Mouse (Mus musculus) telencephalon, adult 2 months (tissue): ENCODE measurements around the gene Acoxl.

ENCODE experiments used
- DNase-seq: peaks from one replicate; pipeline ENCODE4 v3.0.0-alpha.2; 2011; ENCODE audit warnings: low read depth, low spot score

Acoxl gene

DNA sequence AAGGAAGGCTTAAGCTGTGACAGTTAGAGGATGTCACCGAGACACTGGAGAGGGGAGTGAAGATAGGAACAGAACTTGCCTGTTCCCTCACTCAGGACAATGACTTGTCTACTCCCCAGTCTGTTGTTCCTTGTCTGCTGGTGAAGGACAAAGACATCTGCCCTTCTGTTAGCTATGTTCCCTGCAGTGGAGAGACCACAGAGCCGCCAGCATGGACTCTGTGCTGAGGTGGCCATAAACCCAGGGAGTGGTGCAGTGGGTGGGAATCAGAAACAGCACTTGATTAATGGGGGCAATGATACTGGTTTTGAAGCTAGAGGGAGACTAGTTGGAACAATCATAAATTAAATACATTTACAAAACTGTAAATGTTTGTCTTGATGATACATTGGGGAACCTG lies 191.3 kb downstream of the Acoxl start:
- no peak for DNase-seq

DNA sequence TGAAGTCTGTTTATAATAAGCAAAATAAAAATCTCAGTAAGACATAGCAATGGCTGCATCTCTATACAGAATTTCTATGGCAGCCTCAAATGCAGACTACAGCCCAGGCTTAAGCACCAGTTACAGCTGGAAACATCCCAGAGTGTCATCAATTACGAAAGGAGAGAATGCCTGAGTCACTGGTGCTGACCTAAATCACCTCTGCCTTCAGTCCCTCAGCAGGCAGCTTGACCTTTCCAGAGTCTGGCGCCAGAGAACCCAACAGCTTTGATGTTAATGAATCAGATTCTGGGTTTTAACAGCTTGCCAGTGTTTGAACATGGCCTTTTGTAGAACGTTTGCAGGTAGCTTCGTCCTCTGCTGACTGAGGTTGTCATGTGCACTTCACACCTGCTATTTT lies 193.4 kb downstream of the Acoxl start:
- DNase-seq = no peak

DNA sequence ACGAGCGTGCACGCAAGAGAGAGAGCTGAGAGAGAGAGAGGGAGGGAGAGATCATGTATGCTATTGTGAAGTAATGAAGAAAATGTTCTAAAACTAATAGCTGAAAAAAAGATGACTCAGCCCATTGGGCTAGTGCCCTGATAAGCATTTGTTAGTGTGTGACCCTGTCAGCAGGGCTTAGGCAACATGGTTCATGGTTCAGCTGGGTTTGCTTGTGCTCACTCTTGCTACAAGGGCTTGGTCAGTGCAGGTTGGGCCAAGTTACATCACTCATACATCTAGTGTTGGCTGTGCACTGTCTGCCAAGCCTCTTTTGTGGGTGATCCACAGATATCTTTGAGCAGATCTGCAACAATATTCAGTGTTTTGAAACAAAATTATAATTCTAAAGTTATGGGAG lies 194.8 kb downstream of the Acoxl start:
- DNase-seq = no peak

DNA sequence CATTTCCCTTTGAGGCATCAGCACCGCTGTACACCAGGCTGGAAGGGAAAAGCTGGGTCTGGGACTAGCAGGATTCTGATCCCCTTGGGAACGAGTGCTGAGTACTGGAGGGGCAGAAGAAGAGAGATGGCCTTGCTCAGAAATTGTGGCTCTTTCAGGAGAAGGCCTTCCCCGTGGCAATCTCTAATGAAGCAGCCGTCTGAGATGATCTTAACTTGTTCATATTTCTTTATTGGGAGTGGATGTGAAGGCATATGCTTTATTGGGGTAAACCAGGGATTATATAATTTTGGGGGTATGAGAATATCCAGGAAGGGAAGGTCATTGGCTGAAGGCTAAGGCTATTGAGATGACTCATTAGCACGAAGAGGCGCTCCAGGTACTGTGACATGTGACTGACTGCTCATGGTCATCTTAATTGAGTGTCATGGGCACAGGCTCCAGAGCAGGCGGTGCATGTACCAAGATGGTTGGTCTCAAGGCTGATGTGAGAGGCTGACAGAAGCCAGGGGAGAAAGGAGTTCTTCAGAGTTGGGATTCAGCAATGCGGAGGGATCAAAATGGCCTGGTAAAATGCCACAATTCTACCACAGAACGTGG lies 195.5 kb downstream of the Acoxl start:
- no peak for DNase-seq

- DNase-seq = peak; percentile 29
These were observed 199.7 kb downstream of the Acoxl start for GRCm38 (mm10) chr2:128038259-128038890.

DNA sequence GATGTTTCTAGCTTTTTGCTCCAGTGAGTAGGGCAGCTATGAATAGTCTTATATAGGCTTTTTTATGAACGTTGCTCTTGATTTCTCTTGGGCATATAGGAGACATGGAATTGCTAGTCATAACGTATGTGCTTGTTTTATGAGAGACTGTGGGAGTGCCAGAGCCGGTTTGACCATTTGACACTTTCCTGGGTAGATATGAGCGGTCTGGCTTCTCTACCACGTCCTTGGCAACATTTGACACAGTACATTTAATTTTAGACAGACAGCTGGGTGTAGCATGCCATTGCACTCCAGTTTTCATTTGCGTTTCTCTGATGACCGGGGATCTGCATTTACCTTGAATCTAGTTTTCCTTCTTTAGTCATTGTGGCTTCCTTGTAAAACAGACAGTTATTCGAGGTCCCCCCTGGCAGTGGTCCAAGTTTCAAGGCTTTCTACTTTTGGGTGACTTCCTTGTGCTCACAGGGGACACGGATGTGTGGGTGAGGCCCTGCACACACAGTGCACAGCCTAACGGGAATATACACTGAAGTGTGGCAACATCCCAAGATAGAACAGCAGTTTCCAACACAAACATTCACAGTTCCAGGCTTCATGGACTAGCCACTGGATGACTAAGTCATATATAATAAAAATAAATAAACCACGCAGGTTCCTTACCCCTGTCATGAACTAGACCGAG lies 202.5 kb downstream of the Acoxl start:
- DNase-seq = no peak

- no peak for DNase-seq
These were observed 207.8 kb downstream of the Acoxl start for GRCm38 (mm10) chr2:128046454-128046853.

DNA sequence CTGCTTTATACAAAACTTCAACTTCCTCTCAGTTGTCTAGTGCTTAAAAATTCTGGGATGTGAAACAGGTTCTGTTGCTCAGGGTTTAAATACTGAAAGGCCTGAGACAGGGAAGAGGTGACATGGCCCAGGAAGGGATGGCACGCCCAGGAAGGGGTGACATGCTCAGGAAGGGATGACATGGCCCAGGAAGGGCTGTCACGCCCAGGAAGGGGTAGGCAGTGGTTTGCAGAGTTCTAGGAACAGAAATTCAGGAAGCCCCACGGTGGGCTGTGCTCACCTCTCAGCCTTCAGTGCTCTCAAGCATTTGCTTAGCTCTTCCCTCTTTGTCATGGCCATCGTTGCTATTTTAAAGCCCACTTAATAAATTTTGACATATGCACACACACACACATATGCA lies 216.2 kb downstream of the Acoxl start:
- DNase-seq = no peak

- DNase-seq = no peak
These were observed 219.2 kb downstream of the Acoxl start for GRCm38 (mm10) chr2:128057872-128058271.

DNA sequence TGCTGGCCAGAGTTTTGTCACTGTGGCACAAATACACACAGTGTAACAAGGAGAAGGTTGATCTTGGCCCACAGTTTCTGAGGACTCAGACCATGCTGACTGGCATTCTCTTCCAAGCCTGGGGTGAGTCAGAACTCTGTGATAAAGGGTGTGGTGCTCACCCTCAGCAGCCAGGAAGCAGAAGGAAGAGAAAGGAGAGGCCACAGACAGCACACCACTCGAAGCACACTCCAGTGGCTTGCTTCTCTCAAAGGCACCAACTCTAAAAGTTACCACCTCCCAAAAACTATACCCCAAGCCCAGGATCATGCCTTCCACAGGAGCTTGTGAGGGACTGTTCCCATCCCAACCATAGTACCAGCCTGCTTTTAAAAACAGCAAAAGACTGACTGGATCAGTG lies 220.0 kb downstream of the Acoxl start:
- no peak for DNase-seq

DNA sequence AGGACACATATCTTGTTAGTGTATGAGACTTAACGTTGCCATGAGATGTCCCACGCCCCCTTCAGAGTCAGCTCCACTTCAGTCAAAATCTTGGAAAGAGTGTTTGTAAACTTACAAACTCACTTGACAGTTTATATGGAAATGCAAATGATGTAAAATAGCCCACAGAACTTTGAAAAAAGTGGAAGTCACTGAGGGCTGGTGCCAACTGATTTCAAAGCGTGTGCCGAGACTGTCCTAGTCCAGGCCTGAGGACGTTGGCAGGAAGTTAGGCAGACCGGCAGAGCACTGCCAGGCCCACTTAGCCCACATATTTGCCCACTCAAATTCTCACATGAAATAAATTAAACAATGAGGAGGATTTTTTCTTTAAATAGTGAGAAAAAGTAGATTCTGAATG lies 221.5 kb downstream of the Acoxl start:
- no peak for DNase-seq

GRCm38 (mm10) chr2:128060680-128061287 lies 222.1 kb downstream of the Acoxl start:
- DNase-seq = no peak

DNA sequence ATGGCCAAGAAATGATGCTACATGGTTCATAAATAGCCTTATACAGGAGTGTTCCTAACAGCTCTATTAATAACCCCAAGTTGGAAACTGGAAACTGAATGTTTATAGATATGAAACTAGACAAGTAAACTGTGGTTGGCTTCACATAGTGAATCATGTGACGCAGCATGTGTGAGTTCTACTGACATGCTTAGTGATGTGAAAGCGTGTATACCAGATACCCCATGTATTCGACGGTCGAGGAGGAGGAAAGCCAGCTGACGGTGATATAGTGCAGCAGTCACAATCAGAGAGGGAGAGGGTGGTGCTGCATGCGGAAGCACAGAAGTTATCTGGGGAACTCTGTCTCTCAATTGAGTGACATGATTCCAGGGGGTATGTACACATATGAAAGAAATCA lies 222.8 kb downstream of the Acoxl start:
- no peak for DNase-seq

DNA sequence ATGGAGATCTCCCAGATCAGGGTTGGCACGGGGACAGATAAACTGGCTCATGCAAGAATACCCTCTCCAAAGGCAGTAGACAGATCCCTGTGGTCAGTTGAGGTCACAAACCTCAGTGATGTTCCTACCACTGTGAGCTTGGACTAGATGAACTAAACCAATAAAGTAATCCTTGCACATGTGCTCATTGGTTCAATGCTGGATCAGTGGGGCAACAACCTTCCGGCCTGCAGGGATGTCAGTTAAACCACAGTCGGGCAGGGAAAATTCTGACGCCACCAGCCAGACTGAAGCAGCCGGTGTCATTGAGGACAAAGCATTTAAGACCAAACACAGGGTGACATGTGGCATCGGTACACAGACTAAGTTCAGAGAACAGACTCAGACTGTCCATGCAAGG lies 224.1 kb downstream of the Acoxl start:
- DNase-seq = no peak

DNA sequence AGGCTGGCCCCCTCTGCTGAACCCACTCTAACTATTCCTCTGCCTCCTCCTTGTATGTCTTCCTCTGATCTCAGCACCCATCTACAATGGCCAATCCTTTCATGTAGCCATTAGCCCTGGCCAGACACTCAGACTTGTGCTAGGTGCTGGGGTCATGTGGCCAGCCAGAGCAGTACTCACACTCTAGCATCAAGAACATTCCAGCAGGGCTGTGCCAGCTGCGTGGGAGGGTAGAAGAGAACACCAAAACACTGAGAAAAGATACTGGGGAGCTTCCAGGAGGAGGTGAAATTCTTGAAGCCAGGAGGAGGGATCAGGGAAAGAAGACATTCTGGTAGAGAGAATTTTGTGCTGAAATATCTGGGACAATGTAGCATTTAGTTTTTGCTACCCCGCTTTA lies 226.3 kb downstream of the Acoxl start:
- no peak for DNase-seq

- DNase-seq = no peak
These were observed 226.9 kb downstream of the Acoxl start for GRCm38 (mm10) chr2:128065576-128065975.

GRCm38 (mm10) chr2:128067162-128067561 lies 228.5 kb downstream of the Acoxl start:
- DNase-seq = no peak

GRCm38 (mm10) chr2:128067596-128067995 lies 228.9 kb downstream of the Acoxl start:
- no peak for DNase-seq

- DNase-seq = no peak
These were observed 229.5 kb downstream of the Acoxl start for GRCm38 (mm10) chr2:128068176-128068575.

- no peak for DNase-seq
These were observed 230.3 kb downstream of the Acoxl start for GRCm38 (mm10) chr2:128069025-128069424.

GRCm38 (mm10) chr2:128071791-128072190 lies 233.1 kb downstream of the Acoxl start:
- DNase-seq = no peak

DNA sequence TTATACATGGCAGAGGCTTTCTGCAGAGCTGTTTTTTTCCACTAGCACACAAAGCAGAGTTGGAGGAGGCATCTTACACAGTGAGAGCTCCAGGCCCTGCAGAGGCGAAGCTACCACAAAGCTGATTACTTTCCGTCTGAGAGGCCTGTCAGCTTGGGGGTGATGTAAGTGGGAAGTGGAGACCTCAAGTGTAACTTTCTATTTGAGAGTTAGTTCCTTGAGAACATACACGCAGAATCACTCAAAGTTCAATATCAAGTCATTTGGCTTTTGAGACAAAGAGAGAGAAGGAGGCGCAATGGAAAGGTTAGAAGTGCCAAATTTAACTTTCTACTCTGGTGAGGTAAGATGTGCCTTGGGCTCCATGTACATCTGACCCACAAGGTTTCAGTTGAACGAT lies 234.3 kb downstream of the Acoxl start:
- no peak for DNase-seq

- DNase-seq = no peak
These were observed 234.9 kb downstream of the Acoxl start for GRCm38 (mm10) chr2:128073603-128074002.
